Mouse (Mus musculus) heart, adult 2 months (tissue): ENCODE measurements around the gene Amhr2. TPM values are rescaled to one million over a fixed set of nuclear protein-coding genes. Genes with fewer than 3 reads are reported as not detected.

Experiments
- DNase-seq, 2 experiments: peaks; one replicate each; pipeline ENCODE4 v3.0.0; 2021
- H3K27ac ChIP-seq: fragments of 200-600 bp; 2 replicates; pipeline ENCODE4 v1.8.1; 2022
- H3K27me3 ChIP-seq: fragments of 200-500 bp; 2 replicates; pipeline ENCODE4 v1.6.1; 2012; ENCODE audit warnings: mild to moderate bottlenecking, low read length, inconsistent platforms, mixed read lengths; ENCODE audit not compliant: control insufficient read depth, insufficient read depth
- H3K36me3 ChIP-seq: fragments of 200-500 bp; 2 replicates; pipeline ENCODE4 v1.6.1; 2012; ENCODE audit warnings: low read length, inconsistent platforms; ENCODE audit not compliant: control insufficient read depth, insufficient read depth
- H3K4me1 ChIP-seq: fragments of 200-500 bp; 2 replicates; pipeline ENCODE4 v1.6.1; 2011; ENCODE audit warnings: low read length; ENCODE audit not compliant: control insufficient read depth, insufficient read depth
- H3K4me3 ChIP-seq: fragments of 200-600 bp; 2 replicates; pipeline ENCODE4 v1.8.1; 2022
- H3K79me2 ChIP-seq: fragments of 200-500 bp; replicated peaks from 2 replicates; pipeline ENCODE4 v1.6.1; 2012; ENCODE audit warnings: mild to moderate bottlenecking, inconsistent platforms, low read length, moderate library complexity, mixed read lengths; ENCODE audit not compliant: control insufficient read depth, insufficient read depth
- H3K9ac ChIP-seq: fragments of 200-500 bp; 2 replicates; pipeline ENCODE4 v1.6.1; 2012; ENCODE audit warnings: low read depth, mild to moderate bottlenecking, control low read depth, inconsistent platforms, low read length, mixed read lengths
- CTCF ChIP-seq: fragments of 200-600 bp; IDR thresholded peaks from 2 replicates; pipeline ENCODE4 v1.8.1; 2022; ENCODE audit warnings: antibody characterized with exemption, mild to moderate bottlenecking, moderate library complexity
- EP300 ChIP-seq: fragments of 200-500 bp; IDR thresholded peaks from 2 replicates; pipeline ENCODE4 v1.6.1; 2011; ENCODE audit warnings: low read depth, low read length, control low read depth; ENCODE audit not compliant: insufficient read depth
- POLR2A ChIP-seq: fragments of 200-500 bp; IDR thresholded peaks from 2 replicates; pipeline ENCODE4 v1.6.1; 2011; ENCODE audit warnings: mild to moderate bottlenecking, low read depth, low read length, control low read depth; ENCODE audit not compliant: insufficient read depth
- WGBS: fragments of 180-500 bp; shearing (Covaris S2); methylation state at CpG from one replicate; pipeline ENCODE4 v1.1.7; 2018; 5-methylcytosine and 5-hydroxymethylcytosine counted together
- intact Hi-C: fragments of 180-260 bp; cut with DNase I; formaldehyde crosslinking; loops from one replicate; pipeline ENCODE4 v1.15.1; 2025
- polyA plus RNA-seq: library from polyadenylated mRNA; depleted of rRNA; stranded (reverse); fragments of >200 nt; gene quantifications from 2 replicates; pipeline ENCODE4 v1.2.3, GENCODE M21; 2012
- total RNA-seq, 2 experiments: library from RNA; stranded (reverse); gene quantifications; 2 replicates each; pipeline ENCODE4 v1.2.3; 2021

Amhr2 gene
- total and polyA plus RNA-seq, 3 experiments: 0.31 to 0.60 (median 0.36) TPM

DNA sequence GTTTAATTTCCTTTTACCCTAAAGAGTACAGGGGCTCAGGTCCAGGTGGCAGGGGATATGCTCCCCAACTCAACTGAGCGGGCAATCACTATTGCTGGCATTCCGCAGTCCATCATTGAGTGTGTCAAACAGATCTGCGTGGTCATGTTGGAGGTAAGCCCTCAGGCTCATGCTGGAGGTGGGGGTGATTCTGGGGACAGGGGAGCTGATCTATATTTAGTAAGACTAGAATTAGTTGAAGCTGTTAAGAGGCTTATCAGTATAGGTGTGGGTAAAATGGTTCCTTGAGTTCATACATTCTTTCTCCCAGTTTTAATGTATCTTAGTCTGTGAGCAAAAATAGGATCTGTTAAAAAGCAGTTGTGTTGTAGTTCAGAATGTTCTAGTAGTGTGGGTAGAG lies 38.0 kb downstream of the Amhr2 start:
- H3K27ac ChIP-seq: peak overlapping the region; percentile 3
- H3K4me1 ChIP-seq: peaks cover 1% of the 10 kb centered on the region; the same call in 1 of the 2 replicates
- H3K27me3 ChIP-seq: no peaks in the 10 kb centered on the region
- WGBS: 59% methylated on average over 3 of the region's 3 CpGs
- TF ChIP-seq POLR2A: no peak
- no peak for TF ChIP-seq CTCF
- TF ChIP-seq EP300: no peak
- H3K36me3 ChIP-seq: peaks cover 42% of the 10 kb centered on the region
- H3K9ac ChIP-seq: no peak overlapping the region
- intact Hi-C loops: no loop called here
- DNase-seq: no peak
- H3K79me2 ChIP-seq: peaks cover 3% of the 10 kb centered on the region; the same call in 1 of the 2 replicates
- H3K4me3 ChIP-seq: no peak overlapping the region

DNA sequence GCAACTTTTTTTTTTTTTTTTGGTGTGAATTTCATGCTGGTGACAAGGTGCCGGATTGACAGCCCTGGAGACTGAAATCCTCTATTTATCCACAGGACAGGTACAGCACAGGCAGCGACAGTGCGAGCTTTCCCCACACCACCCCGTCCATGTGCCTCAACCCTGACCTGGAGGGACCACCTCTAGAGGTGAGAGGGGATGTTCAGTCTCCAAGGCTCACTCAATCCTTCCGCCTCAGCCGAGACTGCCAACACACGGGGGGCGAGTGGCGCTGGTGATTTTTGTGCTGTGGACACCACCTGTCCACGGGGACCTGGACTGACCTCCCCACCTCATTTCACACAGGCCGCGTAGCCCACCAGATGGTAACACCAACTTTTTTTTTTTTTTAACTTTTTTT lies 40.7 kb downstream of the Amhr2 start:
- intact Hi-C loops: no loop called here
- H3K4me1 ChIP-seq: peaks cover 1% of the 10 kb centered on the region; the same call in 1 of the 2 replicates
- H3K27me3 ChIP-seq: no peaks in the 10 kb centered on the region
- no peak overlapping the region for H3K4me3 ChIP-seq
- DNase-seq: no peak
- peaks cover 3% of the 10 kb centered on the region; the same call in 1 of the 2 replicates for H3K79me2 ChIP-seq
- H3K36me3 ChIP-seq: peaks cover 44% of the 10 kb centered on the region
- WGBS: 84% methylated on average over 12 of the region's 12 CpGs
- H3K27ac ChIP-seq: no peak overlapping the region
- H3K9ac ChIP-seq: no peak overlapping the region
- TF ChIP-seq CTCF: no peak
- no peak for TF ChIP-seq POLR2A
- no peak for TF ChIP-seq EP300

DNA sequence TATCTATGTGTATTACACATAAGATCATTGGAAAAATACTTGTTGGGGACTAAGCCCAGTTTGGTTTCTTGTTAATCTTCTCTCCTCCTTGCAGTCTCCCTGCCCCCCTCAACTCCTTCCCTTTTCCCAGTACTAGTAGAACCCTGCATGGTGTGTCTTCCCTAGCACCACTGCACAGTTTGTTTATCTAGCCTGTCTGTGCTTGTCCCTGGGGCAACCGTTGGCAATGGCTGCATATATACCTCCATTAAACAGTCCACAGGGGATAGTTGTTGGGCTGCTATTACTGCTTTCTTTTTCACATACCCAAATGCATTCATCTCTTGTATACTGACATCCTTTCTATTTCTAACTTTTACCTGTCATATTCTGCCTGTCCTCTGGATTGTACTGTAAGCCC lies 42.5 kb downstream of the Amhr2 start:
- H3K9ac ChIP-seq: no peak overlapping the region
- 35% methylated on average over 1 of the region's 1 CpGs for WGBS
- peaks cover 42% of the 10 kb centered on the region for H3K36me3 ChIP-seq
- intact Hi-C loops: no loop called here
- peaks cover 1% of the 10 kb centered on the region; the same call in 1 of the 2 replicates for H3K4me1 ChIP-seq
- no peaks in the 10 kb centered on the region for H3K27me3 ChIP-seq
- H3K4me3 ChIP-seq: no peak overlapping the region
- TF ChIP-seq CTCF (no peak), EP300 (no peak), POLR2A (no peak)
- H3K79me2 ChIP-seq: peaks cover 3% of the 10 kb centered on the region; the same call in 1 of the 2 replicates
- no peak for DNase-seq
- no peak overlapping the region for H3K27ac ChIP-seq

DNA sequence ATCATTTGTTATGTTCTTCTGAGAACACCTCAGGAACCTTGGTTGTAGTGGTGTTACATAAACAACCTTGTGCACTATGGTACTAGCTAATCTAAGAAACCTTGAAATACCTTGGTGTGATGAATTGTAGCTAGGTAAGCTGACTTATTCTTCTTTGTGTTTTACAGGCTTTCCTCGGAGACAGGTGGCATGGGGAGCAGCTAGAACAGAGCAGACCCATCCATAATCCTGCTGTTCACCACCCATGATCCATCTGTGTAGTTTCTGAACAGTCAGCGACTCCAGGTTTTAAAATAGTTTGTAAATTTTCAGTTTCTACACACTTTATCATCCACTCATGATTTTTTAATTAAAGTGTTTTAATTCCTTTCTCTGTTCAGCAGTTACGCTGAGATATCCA lies 53.2 kb downstream of the Amhr2 start:
- DNase-seq: no peak
- no peak for TF ChIP-seq EP300
- no peak for TF ChIP-seq CTCF
- no peak for TF ChIP-seq POLR2A
- H3K9ac ChIP-seq: no peak overlapping the region
- WGBS: 86% methylated on average over 3 of the region's 3 CpGs
- H3K79me2 ChIP-seq: peaks cover 1% of the 10 kb centered on the region; the same call in 1 of the 2 replicates
- intact Hi-C loops: no loop called here
- H3K4me1 ChIP-seq: no peaks in the 10 kb centered on the region
- no peak overlapping the region for H3K4me3 ChIP-seq
- H3K36me3 ChIP-seq: peaks cover 20% of the 10 kb centered on the region
- no peak overlapping the region for H3K27ac ChIP-seq
- no peaks in the 10 kb centered on the region for H3K27me3 ChIP-seq

DNA sequence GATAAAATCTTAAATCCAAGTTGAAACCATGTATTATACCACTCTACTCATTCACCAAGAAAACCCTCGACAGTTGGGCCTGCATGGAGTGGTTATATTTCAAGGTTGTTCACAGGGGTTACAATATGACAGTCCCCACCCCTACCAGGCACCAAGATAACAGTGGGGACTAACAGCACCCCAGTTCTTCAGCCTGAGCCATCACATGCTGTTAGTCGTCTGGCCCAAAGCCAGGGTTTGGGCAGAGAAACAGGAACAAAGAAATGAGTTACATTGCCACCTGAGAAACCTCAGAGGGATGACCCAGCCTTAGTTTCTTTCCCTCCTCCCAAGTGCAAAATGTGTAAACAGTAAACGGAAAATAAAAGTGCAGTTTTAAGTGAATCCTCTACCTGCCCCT lies 54.2 kb downstream of the Amhr2 start:
- H3K27me3 ChIP-seq: no peaks in the 10 kb centered on the region
- DNase-seq: no peak

DNA sequence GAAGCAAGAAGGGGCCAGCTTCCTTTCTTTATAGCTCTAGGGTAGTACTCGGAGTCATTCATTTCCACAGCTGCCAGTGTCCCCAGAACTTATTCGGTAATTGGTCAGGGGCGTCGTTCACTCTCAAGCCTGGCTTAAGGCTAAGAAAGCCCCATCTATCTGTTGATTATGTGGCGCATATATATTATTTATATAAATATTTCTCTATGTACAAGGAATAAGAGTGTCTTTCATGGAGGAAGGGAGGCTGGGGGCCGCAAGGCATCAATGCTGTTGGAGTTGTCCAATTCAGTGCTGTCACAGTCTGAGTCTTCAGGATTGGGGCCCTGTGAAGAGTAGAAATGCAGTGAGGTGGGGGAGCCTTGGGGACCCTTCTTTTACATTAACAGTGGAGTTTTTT lies 54.7 kb downstream of the Amhr2 start:
- no peaks in the 10 kb centered on the region for H3K79me2 ChIP-seq
- intact Hi-C loops: no loop called here
- H3K9ac ChIP-seq: no peak overlapping the region
- 86% methylated on average over 6 of the region's 6 CpGs for WGBS
- TF ChIP-seq CTCF (no peak), EP300 (no peak), POLR2A (no peak)
- no peak for DNase-seq
- no peaks in the 10 kb centered on the region for H3K27me3 ChIP-seq
- H3K4me1 ChIP-seq: no peaks in the 10 kb centered on the region
- H3K27ac ChIP-seq: no peak overlapping the region
- peaks cover 14% of the 10 kb centered on the region for H3K36me3 ChIP-seq
- H3K4me3 ChIP-seq: no peak overlapping the region

More for the DNA sequence above, 54.2 kb downstream of the Amhr2 start:
- Histone ChIP-seq H3K79me2 (no peaks in the 10 kb centered on the region), H3K4me3 (no peak overlapping the region), H3K27ac (no peak overlapping the region), H3K4me1 (no peaks in the 10 kb centered on the region), H3K36me3 (peaks cover 17% of the 10 kb centered on the region), H3K9ac (no peak overlapping the region)
- intact Hi-C loops: no loop called here
- WGBS: 60% methylated on average over 3 of the region's 3 CpGs
- TF ChIP-seq CTCF (no peak), EP300 (no peak), POLR2A (no peak)
